Mouse (Mus musculus): ENCODE measurements around the gene Iqschfp.

Iqschfp gene

GRCm38 (mm10) chr3:68493586-68494295, 601.7 kb downstream of the Iqschfp start:
- peak; percentile 94 for DNase-seq (ENCODE audit: low spot score)

- no peak for DNase-seq (ENCODE audit: low spot score)
Measured at GRCm38 (mm10) chr3:68494296-68495095, 602.5 kb downstream of the Iqschfp start.

GRCm38 (mm10) chr3:68495096-68495735, 603.2 kb downstream of the Iqschfp start:
- peak; percentile 69 for DNase-seq (ENCODE audit: low spot score)

- peak; percentile 45 for DNase-seq (ENCODE audit: low spot score)
Measured at GRCm38 (mm10) chr3:68495736-68496242, 603.8 kb downstream of the Iqschfp start.

- no peak for DNase-seq (ENCODE audit: low spot score)
Measured at GRCm38 (mm10) chr3:68496513-68496912, 604.5 kb downstream of the Iqschfp start.

- DNase-seq (ENCODE audit: low spot score): no peak
Measured at GRCm38 (mm10) chr3:68499532-68500152, 607.6 kb downstream of the Iqschfp start.

DNA sequence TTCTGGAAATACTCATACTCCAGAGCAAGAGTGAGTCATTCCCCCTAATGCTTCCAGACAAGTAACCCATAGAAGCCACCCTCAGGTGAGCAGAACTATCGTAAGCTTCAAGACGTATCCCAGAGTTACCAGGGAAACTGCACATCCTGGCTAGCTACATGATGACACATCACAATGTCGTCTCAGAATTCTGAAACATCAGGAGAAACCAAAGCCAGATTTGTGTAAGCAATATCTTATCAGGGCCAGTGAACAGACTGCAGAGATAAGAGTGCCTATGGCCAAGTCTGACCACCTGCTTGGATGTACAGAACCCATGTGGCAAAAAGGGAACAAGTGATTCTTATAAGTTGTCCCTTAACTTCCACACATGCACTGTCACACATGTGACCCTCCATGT, 612.8 kb downstream of the Iqschfp start:
- DNase-seq (ENCODE audit: low spot score): no peak

GRCm38 (mm10) chr3:68506769-68507318, 614.8 kb downstream of the Iqschfp start:
- DNase-seq (ENCODE audit: low spot score): peak; percentile 44

DNA sequence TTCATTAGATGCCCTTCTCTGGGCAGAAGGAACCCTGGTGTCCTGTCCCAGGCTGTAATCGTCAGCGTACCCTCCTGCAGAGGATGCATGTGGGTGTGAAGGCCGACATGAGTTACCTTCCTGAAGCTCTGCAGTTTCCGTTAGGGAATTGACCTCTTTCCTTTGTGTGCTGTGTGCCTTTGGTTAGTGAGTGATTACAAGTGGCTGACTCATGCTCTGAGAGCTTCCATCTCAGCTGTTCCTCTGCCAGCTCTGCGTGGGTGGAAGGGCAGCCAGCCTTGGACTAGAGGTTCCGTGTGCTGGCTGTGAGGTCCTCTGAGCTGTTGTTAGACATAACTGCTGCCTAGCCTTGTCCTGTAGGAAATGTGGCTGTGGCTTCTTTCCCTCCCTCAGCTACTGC, 616.6 kb downstream of the Iqschfp start:
- peak; percentile 40 for DNase-seq (ENCODE audit: low spot score)

- no peak for DNase-seq (ENCODE audit: low spot score)
Measured at GRCm38 (mm10) chr3:68510872-68511271, 618.8 kb downstream of the Iqschfp start.

GRCm38 (mm10) chr3:68511744-68512143, 619.7 kb downstream of the Iqschfp start:
- no peak for DNase-seq (ENCODE audit: low spot score)

GRCm38 (mm10) chr3:68512327-68512726, 620.3 kb downstream of the Iqschfp start:
- no peak for DNase-seq (ENCODE audit: low spot score)

GRCm38 (mm10) chr3:68513340-68514119, 621.5 kb downstream of the Iqschfp start:
- DNase-seq (ENCODE audit: low spot score): peak; percentile 67

DNA sequence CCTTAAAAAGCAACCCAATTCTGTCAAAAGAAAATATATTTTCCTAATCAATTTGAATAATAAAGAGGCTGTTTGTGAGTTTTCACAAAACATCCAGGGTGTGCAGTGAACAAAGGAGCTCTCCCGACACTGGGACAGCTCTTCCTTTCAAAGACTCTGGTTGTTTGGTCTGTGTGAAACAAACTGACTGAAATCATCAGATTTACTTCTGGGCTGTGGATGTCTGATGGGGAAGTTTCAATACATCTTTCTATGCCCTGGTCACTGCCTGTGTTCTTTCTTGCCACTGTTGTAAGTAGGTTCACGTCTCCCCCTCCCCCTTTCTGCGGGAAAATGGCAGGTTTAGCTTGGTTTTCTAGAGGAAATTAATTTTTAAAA, 622.1 kb downstream of the Iqschfp start:
- no peak for DNase-seq (ENCODE audit: low spot score)

- DNase-seq (ENCODE audit: low spot score): peak; percentile 77
Measured at GRCm38 (mm10) chr3:68514717-68515116, 622.7 kb downstream of the Iqschfp start.

DNA sequence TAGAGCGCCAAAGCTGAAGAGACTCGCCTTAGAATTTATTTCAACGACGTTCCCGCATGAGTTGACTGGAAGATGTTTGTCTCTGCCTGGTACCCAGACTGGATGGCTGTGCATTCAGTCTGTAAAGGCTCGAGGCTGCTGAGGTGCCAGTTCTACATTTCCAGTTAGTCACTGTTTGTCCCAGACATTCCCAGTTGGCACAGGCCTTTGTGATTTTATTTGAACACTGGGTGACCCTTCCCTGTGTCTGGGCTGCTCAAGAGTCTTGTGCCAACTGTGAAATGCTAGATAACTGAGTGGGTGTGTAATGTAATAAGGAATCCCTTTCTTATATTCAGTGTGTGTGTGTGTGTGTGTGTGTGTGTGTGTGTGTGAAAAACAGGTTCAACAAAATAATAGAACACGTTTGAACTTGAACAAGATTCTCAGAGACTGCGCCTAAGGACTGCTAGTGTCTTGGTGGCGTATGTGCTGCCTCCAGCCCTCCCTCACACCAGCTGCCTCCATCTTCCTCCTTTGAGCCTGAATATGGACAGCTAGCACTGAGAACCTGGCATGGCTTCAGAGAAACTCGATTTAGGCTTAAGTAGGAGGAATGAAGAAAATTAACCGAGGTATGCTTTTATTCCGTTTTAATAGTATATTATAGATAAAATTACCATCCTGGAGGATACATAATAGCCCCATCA, 624.5 kb downstream of the Iqschfp start:
- no peak for DNase-seq (ENCODE audit: low spot score)

- no peak for DNase-seq (ENCODE audit: low spot score)
Measured at GRCm38 (mm10) chr3:68517236-68517635, 625.2 kb downstream of the Iqschfp start.

DNA sequence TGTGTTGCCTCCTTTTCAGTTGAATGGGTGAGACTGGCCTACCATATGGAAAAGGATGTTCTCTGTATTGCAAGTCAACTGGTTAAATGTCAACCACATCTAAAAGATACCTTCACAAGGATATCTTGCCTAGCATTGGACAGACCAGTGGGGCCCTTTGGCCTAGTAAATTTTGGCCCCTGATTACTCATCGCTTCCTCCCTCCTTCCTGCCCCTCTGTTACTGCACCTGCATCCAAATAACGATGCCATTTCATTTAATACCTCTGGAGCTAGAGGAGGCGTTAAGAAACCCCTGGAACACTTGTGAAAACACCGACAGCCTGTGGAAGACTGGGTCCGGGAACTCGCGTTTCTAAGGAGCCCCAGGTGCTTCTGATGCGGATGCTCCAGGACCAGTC, 626.0 kb downstream of the Iqschfp start:
- no peak for DNase-seq (ENCODE audit: low spot score)

DNA sequence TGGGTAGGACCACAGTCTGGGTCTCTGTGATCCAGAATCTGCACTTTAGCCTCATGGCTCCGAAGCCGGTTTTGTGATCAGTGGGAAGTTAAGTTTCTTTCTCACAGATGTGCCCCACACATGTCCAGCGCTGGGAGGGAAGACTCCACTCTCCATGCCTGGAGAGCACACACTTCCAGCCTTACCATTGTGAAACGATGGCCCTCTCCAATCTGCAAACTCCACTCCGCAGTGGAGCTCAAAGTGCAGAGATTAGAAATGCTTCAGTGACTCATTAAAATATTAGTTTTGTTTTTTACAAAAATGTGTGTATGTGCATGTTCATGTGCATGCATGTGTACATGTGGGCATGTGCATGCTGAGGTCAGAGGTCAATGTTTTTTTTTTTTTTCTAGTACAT, 626.6 kb downstream of the Iqschfp start:
- no peak for DNase-seq (ENCODE audit: low spot score)

DNA sequence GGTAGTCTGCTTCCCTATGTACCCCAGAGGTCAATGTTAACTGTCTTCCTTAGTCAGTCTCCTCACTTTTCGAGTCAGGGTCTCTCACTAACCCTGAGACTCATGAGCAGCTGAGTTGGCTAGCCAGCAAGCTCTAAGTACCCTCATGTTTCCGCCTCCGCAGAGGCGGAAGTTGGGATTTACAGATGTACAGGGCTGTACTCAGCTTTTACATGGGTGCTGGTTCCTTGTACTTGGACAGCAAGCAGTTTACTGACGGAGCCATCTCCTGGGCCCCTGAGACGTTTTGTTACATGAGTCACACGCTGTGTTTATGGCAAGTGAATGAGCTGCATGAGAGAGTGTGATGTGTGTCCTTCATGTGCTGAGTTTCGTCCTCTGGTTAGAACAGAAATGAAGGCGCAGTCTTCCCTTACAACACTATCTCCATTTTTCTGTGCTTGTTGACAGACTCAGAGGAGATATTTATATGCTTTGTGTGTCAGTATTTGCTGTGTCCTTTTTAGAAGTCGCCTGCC, 633.4 kb downstream of the Iqschfp start:
- no peak for DNase-seq (ENCODE audit: low spot score)

Data from yolk sac, embryonic 10.5 days (tissue).